Mouse (Mus musculus): ENCODE results near the gene Gm7697.
"Not testable (repeated sequence)": the region's sequence is repeated elsewhere in the genome, so short reads cannot be mapped to it uniquely, and the experiment has no call there.

Gm7697 gene

DNA sequence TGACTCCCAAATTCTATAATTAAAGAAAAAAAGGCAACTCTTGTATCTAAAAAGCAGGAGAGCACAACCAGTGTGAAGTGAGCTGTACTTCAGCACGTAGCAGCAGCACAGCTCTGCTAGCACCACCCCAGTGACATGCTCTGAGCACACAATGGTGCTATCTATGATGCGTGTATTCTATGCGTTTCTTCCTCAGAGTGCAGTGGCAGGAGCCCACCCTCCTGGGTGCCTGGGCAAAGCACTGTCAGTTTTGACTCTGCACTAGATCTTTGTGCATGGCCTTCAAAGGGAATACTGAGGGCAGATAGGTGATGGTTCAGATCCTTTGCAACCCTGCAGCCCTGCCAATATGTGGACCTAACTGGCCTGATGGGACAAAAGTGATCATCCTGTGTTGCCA is at the start of gene Gm7697:
TSS of gene Gm7697 (minus strand) at position 101 of the 400 bp plus-strand sequence.
- DNase-seq (ENCODE audit: low read depth, low spot score), result not testable (repeated sequence)

DNA sequence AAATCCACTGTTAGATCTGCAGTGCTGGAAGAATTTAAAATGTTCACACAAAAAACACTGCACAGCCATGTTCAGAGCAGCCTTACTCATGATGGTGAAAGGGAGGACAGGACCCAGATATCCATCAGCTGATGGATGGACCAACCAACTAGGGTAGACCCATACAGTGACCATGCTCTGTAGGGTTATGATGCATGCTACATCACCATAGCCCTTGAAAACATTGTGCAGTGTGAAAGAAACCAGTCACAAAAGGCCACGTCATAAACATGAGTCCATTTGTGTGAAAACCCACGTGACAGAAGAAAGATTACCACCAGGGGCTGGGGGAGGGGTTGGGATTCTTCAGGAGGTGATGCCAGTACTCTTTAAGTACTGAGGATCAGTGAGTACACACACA is 28.5 kb upstream of the Gm7697 start:
- DNase-seq (ENCODE audit: low read depth, low spot score), result not testable (repeated sequence)

GRCm38 (mm10) chr8:69549556-69549955 is 26.8 kb upstream of the Gm7697 start:
- peak; percentile 71 for DNase-seq (ENCODE audit: low read depth, low spot score)

DNA sequence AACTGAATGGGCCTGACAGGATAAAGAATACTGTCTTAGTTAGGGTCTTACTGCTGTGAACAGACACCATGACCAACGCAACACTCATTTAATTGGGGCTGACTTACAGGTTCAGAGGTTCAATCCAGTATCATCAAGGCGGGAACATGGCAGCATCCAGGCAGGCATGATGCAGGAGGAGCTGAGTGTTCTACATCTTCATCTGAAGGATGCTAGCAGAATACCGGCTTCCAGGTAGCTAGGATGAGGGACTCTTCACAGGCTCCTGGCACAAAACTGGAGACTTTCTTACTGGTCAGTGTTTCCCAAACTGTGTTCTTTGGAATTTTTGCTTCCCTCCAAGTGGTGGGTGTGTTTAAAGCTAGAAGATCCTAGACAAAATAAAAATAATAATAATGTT is 25.3 kb upstream of the Gm7697 start:
- not testable (repeated sequence) for DNase-seq (ENCODE audit: low read depth, low spot score)

GRCm38 (mm10) chr8:69547208-69547607 is 24.4 kb upstream of the Gm7697 start:
- DNase-seq (ENCODE audit: low read depth, low spot score), result peak; percentile 29

GRCm38 (mm10) chr8:69545020-69545419 is 22.2 kb upstream of the Gm7697 start:
- DNase-seq (ENCODE audit: low read depth, low spot score), result not testable (repeated sequence)

DNA sequence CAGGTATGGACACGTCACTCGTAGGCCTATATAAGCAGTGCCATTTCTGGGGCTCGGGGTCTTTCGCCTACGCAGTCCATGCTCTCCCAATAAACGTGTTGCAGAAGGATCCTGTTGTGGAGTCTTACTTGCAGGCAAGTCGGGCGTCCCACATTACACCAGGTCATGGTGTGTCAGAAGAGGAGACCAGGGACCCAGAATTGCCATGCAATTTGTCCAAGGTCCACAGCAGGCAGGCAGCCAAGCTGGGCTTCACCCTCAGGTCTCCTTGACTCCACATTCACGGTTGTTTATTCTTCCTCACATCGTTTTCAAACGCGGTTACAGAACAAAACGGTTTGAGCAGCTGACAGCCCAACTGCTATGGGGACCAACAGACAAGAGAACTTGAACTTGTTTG is 21.7 kb upstream of the Gm7697 start:
- not testable (repeated sequence) for DNase-seq (ENCODE audit: low read depth, low spot score)

DNA sequence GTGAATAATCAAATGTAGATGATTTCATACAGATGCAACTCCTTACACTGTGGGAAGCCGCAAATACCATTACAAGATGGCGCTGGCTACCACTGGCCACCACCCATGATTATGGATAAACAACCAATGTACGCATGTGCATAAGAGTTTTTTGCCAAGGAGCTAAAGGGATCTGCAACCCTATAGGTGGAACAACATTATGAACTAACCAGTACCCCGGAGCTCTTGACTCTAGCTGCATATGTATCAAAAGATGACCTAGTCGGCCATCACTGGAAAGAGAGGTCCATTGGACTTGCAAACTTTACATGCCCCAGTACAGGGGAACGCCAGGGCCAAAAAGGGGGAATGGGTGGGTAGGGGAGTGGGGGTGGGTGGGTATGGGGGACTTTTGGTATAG is 21.2 kb upstream of the Gm7697 start:
- not testable (repeated sequence) for DNase-seq (ENCODE audit: low read depth, low spot score)

DNA sequence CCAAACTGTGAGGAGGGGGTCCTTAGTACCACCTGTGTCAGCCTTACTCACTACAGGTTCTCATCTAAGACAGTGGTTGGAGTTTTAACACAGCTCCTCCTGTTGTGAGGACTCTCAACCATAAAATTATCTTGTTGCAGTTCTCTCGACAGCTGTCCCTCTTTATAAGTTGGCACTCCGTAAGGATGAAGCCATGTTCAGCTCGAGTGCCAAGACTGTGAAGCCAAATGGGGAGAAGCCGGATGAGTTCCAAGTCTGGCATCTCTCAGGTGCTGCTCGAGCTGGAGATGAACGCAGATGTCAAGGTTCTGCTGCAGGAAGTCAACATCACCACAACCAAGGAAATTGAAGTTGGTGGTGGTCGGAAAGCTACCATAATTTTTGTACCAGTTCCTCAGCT is 18.0 kb upstream of the Gm7697 start:
- not testable (repeated sequence) for DNase-seq (ENCODE audit: low read depth, low spot score)

DNA sequence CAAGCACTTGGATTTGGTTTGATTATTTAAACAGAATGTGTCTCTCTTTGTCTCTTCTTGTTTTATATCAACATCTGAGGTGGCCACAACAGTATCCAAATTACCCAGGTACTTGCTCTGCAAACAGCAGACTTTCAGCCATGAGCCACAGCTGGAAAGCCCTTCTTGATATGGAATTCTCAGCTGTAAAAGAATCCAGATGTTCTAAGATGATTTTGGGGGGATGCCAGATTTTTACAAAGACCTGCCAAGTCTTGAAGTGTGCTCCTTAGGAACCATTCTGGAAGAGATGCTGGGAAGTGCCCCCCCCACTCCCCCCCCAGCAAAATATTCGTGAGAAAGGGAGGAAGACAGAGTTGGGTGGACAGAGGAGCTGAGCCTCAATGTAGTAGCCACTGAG is 17.6 kb upstream of the Gm7697 start:
- not testable (repeated sequence) for DNase-seq (ENCODE audit: low read depth, low spot score)

GRCm38 (mm10) chr8:69474946-69475345 is 47.8 kb downstream of the Gm7697 start:
- not testable (repeated sequence) for DNase-seq (ENCODE audit: low read depth, low spot score)

GRCm38 (mm10) chr8:69453465-69453864 is 69.3 kb downstream of the Gm7697 start, which contains the start of gene Gm9495:
Gm9495 (minus strand) TSS chr8:69453565.
- not testable (repeated sequence) for DNase-seq (ENCODE audit: low read depth, low spot score)

All from ZHBTc4 (cell line).